Mouse (Mus musculus): ENCODE data around the gene Ssx2ip.
"Not testable (repeated sequence)": the region's sequence is repeated elsewhere in the genome, so short reads cannot be mapped to it uniquely, and the experiment has no call there.

Gene Ssx2ip

DNA sequence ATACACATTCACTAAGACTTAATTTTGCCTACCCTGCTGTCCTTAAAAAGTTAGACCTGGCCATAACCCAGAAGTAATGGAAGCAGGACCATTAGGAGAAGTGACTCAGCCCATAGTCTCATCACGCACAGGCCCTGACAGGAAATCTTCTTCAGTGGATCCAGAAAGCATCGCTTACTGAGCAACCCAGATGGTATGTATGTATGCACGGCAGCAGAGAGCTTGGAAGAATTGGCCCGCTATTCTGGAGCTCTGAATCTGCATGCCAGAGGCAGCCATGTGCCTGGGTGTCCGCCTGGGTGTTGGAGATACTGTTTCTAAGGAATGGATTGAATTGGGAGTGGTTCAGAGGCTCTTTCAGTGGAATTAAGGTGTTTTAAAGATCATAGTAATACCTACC is 5.2 kb upstream of the Ssx2ip start:
- DNase-seq (ENCODE audit: extremely low read depth, low read depth, low spot score), result no peak

DNA sequence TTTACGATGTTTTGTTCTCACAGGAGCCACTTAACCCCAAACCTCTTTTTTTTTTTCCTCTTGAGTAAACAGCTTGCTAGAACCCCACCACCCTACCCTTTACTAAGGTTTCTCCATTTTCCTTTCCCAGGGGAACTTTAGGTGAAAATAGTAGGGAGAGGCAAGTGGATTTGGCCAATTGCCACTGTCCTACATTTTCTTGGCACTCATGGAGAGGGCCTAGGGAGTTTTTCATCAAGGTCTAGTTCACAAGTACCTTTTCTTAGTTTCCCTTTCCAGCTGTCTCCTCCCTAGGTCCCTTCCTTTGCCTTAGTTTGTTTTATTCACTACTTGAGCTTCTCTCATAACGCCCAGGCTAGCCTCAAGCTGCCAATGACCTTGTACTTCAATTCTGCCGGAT is 672 bp upstream of the Ssx2ip start:
- DNase-seq (ENCODE audit: extremely low read depth, low read depth, low spot score), result no peak

DNA sequence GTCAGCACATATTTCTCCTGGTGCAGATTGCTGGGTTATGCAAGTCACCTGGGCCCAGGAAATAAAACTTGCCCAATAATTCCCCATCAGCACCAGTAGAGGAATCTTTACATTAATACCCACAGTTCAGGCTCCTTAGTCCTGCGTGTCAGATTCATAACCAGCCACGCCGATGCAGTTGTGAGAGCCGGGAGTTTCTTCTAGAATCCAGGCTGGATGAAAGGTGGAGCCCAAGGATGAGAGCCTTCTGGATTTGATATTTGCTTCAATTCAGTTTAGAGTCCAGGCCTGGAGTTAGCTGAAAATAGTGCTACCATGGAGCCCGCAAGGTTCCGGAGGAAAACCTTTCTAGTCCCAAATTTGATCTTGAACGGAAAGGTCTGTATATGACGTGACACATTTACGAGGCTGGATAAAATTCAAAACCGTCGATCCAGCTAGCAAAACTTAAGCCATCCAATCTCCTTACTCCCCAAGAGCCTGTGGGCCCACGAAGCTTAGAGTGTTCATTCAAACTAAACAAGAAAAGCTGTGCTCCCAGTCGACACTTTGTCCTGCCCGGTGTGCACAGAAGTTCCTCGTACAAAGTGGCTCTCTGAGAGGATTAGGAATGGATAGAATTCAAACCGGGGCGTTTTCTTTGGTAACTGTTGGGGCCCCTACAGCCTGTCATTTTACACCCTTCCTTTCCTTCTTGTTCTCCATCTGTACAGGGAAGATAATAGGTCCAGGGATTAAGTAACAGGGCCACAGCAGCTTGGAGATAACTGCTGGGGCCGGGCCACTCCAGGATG is 968 bp downstream of the Ssx2ip start:
- DNase-seq (ENCODE audit: extremely low read depth, low read depth, low spot score), result no peak

DNA sequence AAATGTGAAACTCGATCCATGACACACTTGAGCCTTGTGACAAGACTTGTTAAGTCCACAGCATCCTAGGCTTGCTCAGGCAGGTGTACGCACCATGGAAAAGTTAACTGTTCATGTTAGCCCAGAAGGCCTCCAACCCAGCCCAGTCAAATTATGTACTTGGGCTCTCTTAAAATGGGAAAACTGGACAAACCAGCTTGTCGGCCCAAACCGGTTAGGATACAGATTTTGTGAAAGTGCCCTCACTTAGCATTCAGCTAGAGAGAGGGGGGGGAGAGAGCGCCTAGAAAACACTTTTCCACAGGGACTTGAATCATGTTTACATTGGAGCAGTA is 1.5 kb downstream of the Ssx2ip start:
- DNase-seq (ENCODE audit: extremely low read depth, low read depth, low spot score), result peak; percentile 85

DNA sequence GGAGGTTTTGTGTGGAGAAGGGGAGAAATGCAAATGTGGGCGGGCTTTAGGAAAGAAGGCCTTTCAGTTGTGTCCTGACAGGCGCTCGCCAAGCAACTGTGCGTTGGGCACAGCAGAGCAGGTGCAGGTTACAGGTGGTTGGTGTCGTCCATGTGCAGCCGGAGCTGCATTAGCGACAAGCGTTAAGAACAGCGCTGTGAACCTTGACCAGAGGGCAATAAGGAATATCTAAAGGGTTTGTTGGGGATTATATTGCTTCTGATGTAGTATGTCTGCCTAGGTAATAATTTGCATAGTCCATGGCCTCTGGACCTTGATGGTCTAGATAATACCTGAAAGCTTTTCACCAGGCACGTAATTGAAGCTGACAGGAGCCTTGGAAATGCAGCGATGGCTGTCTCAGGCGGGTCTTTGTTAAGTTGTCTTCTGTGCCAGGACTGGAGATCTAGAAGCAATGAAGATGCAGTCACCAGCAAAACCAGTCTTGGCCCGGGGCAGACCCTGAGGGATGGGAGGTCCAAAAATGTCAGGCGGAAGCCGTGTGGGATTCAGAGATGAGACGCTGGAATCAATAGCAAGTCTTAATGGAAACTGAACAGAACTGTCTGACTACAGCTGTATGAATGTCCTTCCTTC is 2.8 kb downstream of the Ssx2ip start:
- DNase-seq (ENCODE audit: extremely low read depth, low read depth, low spot score), result no peak

DNA sequence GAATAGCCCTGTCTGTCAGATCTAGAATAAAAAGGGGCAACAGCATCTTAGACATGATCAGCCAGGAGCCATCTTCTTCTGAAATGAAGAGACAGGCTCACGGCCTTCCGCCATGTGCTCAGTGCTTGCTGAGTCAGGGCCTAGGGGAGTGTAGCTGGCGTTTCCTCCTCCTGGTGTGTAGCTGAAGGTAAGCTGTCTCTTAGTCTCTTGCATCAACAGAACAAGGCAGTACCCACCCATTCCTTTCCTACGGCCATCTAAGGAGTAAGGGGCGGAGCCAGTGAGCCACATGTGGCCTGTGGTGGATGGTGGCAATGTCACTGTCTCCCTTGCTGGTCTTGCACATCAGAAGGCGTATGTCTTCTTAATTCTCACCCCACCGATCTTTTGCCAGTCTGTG is 5.7 kb downstream of the Ssx2ip start:
- DNase-seq (ENCODE audit: extremely low read depth, low read depth, low spot score), result no peak

DNA sequence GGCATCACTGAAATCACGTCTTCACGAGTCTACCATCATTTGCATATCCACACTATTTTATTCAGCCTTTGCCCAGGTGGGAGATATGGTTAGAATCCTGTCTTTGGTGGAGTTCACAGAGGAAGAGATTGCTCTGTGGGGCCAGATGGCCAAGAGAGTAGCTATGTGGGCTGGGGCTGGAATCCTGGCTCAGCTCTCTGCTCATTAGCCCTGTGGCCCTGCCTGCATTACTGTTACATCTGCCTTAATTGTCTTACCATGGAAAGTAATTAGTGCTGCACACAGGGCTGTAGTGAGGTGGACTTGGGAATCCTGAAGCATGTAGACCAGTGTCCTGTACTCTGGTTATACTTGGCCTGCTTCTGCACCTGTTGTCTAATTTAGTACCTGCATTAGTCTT is 7.6 kb downstream of the Ssx2ip start:
- no peak for DNase-seq (ENCODE audit: extremely low read depth, low read depth, low spot score)

DNA sequence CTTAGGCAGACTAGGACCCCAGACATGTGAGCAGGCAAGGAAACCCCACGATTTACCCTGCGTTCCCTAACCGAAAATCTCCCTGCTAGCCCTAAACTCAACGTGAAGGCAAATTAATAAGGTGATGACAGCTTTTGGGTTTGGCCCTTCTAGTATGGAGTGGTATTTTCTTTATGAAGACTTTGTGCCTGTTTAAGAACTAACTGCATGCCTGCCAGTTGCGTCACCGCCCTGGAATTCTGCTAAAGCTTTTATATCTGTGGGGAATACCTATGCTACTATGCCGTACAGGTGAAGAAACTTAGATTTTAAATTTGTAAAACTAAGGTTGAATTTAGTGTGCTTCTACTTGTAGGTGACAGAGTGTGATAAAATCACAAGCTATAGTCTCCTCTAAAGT is 8.0 kb downstream of the Ssx2ip start:
- no peak for DNase-seq (ENCODE audit: extremely low read depth, low read depth, low spot score)

DNA sequence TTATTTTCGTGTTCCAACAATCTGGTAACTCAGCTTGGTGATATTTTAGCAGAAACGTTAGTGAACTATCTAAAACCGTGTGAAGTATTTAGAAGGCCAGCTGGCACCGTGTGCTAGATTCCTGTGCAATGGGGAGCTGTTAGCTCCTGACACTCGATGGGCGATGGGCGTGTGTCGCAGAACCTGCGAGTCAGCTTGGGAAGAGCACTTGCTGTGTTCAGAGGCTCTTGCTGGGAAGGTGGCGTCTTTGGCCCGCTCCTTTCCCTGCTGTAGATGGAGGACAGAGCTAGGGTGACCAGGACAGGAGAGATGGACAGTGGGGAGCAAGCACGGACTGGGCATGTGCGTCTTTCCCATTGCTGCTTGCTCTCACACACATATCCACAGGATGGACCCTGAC is 8.6 kb downstream of the Ssx2ip start:
- DNase-seq (ENCODE audit: extremely low read depth, low read depth, low spot score), result no peak

DNA sequence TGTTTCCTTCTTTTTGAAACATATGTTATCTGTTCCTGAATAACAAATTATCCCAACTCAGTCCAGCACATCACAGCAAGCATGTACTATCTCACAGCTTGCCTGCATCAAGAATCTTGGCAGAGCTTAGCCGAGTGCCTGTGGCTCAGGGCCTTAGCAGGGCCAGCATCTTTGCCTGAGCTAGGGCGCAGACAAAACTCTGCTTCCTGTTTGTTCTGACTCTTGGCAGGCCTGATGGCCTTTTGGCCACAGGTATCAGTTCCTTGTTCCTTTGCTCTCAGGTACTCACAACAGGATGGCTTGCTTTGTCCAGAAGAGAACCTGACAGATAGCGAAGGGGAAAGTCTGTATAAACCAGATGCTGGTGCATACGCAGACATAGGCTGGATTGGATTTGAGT is 9.6 kb downstream of the Ssx2ip start:
- DNase-seq (ENCODE audit: extremely low read depth, low read depth, low spot score), result no peak

DNA sequence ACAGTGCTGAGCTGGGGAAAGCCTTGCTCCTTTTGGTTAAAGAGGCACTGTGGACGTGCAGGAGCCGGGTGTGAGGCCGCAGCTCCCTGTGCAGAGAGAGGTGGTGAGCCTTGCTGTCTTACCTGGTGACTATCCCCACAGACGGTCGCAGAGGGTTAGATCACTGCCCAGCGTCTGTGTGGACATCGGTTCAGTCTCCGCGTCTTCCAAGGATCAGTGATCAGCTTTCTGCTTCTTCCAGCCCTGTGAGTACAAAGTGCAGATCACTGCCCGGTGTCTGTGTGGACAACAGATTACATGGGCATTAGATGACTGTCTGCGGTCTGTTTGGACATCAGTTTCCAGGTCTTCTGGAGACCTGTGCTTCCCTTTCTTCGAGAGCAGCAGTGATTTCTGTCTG is 10.1 kb downstream of the Ssx2ip start:
- no peak for DNase-seq (ENCODE audit: extremely low read depth, low read depth, low spot score)

DNA sequence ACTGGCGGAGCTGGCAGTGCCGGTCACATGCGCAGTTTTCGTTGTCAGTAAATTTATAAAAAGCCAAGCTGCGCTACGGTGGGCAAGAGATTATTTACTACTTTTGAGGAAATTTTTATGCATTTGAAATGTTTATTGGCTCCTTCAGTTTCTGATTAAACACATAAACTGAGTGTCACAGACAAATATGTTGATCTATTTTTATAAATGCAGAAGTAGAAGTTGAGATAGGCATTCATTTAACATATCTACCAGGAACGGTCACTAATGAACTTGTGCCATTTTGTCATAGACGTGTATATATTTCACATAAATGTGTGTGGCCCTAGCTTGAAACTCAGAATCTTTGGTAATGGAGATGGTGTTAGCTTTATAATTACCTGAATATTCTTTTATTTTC is 13.4 kb downstream of the Ssx2ip start:
- DNase-seq (ENCODE audit: extremely low read depth, low read depth, low spot score), result no peak

DNA sequence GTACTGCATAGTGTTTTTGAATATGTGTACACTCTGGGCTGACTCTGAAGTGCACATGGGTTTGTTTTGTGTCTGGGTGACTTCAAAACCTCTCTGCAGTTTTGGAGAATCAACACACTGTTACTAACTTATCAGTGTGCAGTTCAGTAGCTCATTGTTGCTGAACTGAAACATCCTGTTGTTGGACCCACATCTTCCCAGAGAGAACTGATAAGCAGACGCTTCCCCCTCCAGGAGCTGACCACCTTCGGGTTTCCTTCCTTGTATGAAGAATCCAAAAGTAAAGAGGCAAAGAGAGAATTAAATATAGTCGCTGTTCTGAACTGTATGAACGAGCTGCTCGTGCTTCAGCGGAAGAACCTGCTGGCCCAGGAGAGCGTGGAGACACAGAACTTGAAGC is 14.5 kb downstream of the Ssx2ip start:
- DNase-seq (ENCODE audit: extremely low read depth, low read depth, low spot score), result no peak

DNA sequence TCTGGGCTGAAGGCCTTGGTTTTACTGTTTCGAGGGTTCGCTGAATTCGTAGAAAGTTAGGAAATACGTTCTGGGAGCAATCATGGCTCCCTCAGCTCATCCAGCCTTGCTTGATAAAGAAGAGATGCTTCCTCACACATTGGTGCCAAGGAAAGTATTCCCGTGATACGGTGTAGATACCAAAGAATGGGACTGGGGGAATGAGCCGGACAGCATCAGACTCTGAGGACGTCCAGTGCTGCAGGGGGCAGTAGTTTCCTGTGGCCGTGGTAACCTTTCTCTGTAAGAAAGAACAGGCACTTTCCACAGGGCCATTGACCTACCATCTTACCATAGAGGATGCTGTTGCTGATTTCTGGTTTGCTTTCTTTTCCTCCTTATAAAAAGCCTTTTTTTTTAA is 15.1 kb downstream of the Ssx2ip start:
- no peak for DNase-seq (ENCODE audit: extremely low read depth, low read depth, low spot score)

DNA sequence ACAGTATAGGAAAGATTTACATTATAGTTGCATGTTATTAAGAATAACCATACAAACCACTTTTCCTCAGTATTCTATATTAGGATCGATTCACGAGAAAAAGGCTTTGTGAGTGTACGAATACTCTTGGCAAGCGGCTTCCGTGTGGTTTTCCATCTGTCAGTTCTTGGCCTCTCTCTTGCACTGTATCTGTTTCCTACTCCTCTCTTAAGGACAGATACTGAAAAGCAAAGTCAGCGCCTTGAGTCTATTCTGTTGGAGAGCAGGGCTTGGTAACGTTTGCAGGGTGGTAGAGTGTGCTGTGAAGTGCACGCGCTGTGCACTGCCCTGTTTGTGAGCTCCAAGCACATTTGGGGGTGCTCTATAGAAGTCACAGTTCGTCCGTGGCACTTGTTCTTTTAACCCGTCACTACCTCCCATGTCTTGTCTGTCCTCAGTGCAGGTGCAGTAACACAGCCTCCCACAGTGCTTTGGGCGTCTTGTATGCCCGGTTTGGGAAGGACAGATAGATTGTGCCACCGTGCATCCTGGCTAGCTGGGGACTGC is 15.6 kb downstream of the Ssx2ip start:
- DNase-seq (ENCODE audit: extremely low read depth, low read depth, low spot score), result no peak

DNA sequence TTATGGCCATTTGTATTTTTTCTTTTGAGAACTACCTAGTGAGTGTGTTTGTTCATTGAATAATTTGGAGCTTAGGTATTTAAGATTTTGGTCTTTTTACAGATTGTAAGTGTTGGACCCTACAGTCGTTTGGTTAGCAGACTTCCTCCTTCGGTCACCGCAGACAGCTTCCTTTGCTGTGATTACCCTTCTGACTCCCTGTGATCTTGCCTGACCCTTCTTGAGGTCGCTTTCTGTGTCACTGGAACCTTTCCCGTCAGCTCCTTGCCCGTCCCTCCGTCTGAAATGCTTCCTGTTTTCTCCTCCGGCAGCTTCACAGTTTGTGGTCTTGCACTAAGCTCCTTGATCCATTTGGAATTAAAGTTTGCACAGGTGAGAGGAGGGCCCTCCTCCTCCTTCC is 17.3 kb downstream of the Ssx2ip start:
- no peak for DNase-seq (ENCODE audit: extremely low read depth, low read depth, low spot score)

DNA sequence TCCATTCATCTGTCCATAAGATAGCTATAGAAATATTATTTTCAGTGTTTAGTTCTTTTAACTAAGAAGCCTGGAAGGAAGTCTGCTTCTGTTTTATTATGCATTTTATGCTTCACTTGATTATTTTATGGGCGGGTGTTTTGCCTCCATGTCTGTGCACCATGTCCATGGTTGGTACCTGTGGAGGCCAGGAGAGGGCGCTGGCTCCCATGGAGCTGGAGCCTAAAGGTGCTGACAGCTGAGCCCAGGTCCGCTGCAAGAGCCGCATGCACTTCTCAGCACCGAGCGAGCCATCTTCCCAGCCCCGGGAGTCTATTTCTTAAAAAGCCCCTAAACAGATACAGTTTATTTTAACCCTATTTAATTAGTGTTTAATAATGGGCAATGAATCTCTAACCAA is 19.3 kb downstream of the Ssx2ip start:
- DNase-seq (ENCODE audit: extremely low read depth, low read depth, low spot score), result no peak

DNA sequence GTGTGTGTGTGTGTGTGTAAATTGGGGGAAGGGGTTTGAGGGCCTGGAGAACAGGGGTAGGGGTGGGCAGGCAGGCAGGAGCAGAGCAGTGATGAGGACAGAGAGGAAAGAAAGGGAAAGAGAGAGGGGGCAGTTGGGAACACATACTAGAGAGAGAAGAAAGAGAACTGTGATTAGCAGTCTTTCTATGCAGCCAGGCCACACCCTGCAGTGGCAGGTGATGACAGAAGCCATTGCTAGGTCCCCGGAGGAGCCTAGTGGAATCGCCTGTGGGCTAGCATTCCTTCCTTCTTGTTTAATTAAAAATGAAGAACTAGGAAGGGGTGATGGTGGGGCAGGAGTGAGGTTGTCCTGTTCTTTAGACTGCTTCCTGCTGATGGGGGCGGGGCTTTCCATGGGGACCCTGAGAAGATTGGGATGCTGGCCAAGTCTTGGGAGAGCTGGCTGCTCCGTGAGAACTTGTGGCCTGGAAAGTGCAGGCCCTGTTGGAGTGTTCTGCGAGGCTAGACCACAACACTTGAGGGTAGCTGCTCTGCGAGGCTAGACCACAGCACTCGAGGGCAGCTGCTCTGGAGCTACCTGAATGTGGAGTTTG is 20.0 kb downstream of the Ssx2ip start:
- DNase-seq (ENCODE audit: extremely low read depth, low read depth, low spot score), result no peak

DNA sequence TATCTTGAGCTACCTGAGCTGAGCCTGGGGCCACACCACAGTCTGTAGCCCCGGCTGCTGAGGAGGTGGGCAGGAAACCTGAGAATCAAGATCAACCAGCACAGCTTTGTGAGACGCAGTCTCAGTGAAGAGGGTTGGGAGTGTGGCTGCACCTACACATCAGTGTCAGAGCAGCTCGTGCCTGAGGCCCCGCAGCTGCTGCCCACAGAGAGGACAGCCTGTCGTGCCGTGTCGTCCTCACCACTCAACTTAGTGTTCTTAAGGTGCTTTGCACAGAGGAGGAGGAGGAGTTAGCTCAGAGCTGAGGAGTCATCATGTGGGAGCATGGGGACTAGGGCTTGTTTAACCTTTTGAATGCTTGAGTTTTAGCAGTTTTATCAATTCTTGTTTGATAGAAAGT is 21.5 kb downstream of the Ssx2ip start:
- DNase-seq (ENCODE audit: extremely low read depth, low read depth, low spot score), result no peak

DNA sequence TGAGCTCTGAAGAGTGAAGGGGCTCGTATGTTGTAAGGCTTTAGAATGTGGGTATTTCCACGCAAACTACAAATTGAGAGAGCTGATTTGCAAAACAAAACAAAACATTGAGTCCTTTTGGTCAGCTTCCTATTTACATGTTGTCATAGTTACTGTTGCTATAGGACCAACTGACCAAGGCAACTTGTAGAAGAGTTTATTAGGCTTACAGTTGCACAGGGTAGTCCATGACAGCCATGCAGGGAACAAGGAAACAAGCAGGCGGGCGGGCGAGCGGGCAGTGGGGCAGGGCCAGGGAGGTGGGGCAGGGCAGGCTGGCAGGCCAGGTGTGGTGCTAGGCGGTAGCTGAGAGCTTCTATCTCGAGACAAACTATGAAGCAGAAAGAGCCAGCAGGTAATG is 22.0 kb downstream of the Ssx2ip start:
- DNase-seq (ENCODE audit: extremely low read depth, low read depth, low spot score), result no peak

DNA sequence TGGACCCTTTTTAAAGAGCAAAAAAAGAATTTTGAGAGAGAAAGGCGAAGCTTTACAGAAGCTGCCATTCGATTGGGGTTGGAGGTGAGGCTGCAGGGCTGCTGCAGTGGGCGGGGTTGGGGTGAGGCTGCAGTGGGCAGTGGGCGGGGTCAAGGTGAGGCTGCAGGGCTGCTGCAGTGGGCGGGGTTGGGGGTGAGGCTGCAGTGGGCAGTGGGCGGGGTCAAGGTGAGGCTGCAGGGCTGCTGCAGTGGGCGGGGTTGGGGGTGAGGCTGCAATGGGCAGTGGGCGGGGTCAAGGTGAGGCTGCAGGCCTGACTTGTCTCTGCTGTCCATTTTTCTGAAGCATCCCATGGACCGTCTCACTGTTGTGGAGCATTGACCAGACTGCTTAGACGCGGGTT is 28.6 kb downstream of the Ssx2ip start:
- not testable (repeated sequence) for DNase-seq (ENCODE audit: extremely low read depth, low read depth, low spot score)

DNA sequence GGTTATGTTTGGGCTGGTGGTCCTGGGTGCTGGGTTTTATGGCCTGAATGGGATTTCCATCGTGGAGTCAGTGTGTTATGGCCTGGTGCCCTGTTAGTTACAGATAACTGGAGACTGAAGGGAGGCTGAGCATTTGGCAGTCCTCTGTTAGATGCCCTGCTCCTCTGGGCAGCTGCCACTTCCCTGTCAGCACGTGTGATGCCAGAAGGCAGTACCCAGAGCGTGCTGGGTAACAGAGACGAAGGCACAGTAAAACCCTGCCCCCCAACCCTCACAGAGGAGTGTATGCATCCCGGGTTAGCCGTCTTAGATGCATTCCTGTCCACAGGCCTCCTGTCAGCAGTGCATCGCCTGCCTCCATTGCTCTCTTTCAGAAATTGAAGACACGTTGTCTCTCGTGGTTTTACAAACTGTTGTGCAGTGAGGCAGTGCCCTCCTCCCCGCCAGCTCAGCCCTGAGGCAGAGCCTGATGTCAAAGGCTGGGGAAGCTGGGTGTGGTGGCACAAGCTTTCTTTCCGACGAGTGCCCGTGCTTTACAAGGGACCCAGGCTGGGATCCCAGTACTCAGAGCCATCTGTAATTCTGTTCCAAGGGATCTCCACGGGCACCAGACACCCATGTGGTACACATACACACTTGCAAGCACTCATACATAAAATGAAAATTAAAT is 29.4 kb downstream of the Ssx2ip start:
- DNase-seq (ENCODE audit: extremely low read depth, low read depth, low spot score), result no peak
